Mouse (Mus musculus) embryonic fibroblast, embryonic 13.5 days (primary cell): Measurements from ENCODE around the gene Junb.

Experiments used
- CTCF ChIP-seq: IDR thresholded peaks from 2 replicates; pipeline ENCODE4 v1.5.1; 2011; ENCODE audit warnings: mild to moderate bottlenecking, control low read depth, low read length, moderate library complexity, borderline replicate concordance; ENCODE audit not compliant: insufficient read depth
- POLR2A ChIP-seq: IDR thresholded peaks from 2 replicates; pipeline ENCODE4 v1.6.1; 2011; ENCODE audit warnings: low read depth, mild to moderate bottlenecking, control low read depth, low read length, moderate library complexity

GRCm38 (mm10) chr8:85023846-85024245 lies 45.3 kb upstream of the Junb start:
- TF ChIP-seq CTCF = no peak
- no peak for TF ChIP-seq POLR2A
